Mouse (Mus musculus) stomach, embryonic 14.5 days (tissue): ENCODE data around the gene Neurl1a. TPM values are rescaled to one million over a fixed set of nuclear protein-coding genes. Genes with fewer than 3 reads are reported as not detected.
A peak's percentile ranks its signal among the peaks of the same experiment; 100 is the strongest.

Source experiments
- ATAC-seq: fragments of 200-750 bp; cut with Nextera tagmentation; 2 replicates; pipeline ENCODE4 v1.8.0; 2017; ENCODE audit warnings: low read depth, moderate TSS enrichment; ENCODE audit not compliant: insufficient number of reproducible peaks, insufficient read depth, low FRiP score
- H3K27ac ChIP-seq: fragments of 300-500 bp; sonication (generic); 2 replicates; pipeline ENCODE4 v1.5.1; 2014; ENCODE audit warnings: mild to moderate bottlenecking, low read length, moderate library complexity, mixed read lengths
- H3K27me3 ChIP-seq: fragments of 300-500 bp; sonication (generic); 2 replicates; pipeline ENCODE4 v1.6.1; 2014; ENCODE audit warnings: low read length, control low read depth, mixed read lengths; ENCODE audit not compliant: control insufficient read depth, insufficient read depth
- H3K36me3 ChIP-seq: fragments of 300-500 bp; sonication (generic); 2 replicates; pipeline ENCODE4 v1.6.1; 2014; ENCODE audit warnings: mild to moderate bottlenecking, control low read depth, low read length, moderate library complexity, mixed read lengths; ENCODE audit not compliant: control insufficient read depth, insufficient read depth
- H3K4me1 ChIP-seq: fragments of 300-500 bp; sonication (generic); 2 replicates; pipeline ENCODE4 v1.6.1; 2014; ENCODE audit warnings: low read length, control low read depth, mixed read lengths; ENCODE audit not compliant: control insufficient read depth, insufficient read depth
- H3K4me2 ChIP-seq: fragments of 300-500 bp; sonication (generic); replicated peaks from 2 replicates; pipeline ENCODE4 v1.6.1; 2014; ENCODE audit warnings: low read depth, low read length, control low read depth
- H3K4me3 ChIP-seq: fragments of 300-500 bp; sonication (generic); 2 replicates; pipeline ENCODE4 v1.5.1; 2014; ENCODE audit warnings: low read depth, low read length, control low read depth
- H3K9ac ChIP-seq: fragments of 300-500 bp; sonication (generic); replicated peaks from 2 replicates; pipeline ENCODE4 v1.6.1; 2014; ENCODE audit warnings: low read depth, mild to moderate bottlenecking, control low read depth, low read length, moderate library complexity, mixed read lengths
- H3K9me3 ChIP-seq: fragments of 300-500 bp; sonication (generic); 2 replicates; pipeline ENCODE4 v1.6.1; 2016; ENCODE audit warnings: low read depth, low read length, control low read depth; ENCODE audit not compliant: control insufficient read depth
- WGBS: fragments of 180-500 bp; shearing (Covaris S2); extraction: QIAGEN DNeasy Blood & Tissue Kit; methylation state at CpG from one replicate; pipeline ENCODE4 v1.1.7; 2014; 5-methylcytosine and 5-hydroxymethylcytosine counted together
- polyA plus RNA-seq: library from polyadenylated mRNA; unstranded; fragments of >200 nt; fragmentation: Nextera tagmentation; extraction: Ambion mirVana; gene quantifications from 2 replicates; pipeline ENCODE4 v1.2.1, GENCODE M21; 2014

The Neurl1a gene
- polyA plus RNA-seq, 1 experiment from 2014 or later, result 10.2 TPM

GRCm38 (mm10) chr19:47230682-47231081 lies 52.1 kb downstream of the Neurl1a start:
- H3K9ac ChIP-seq, result no peak overlapping the region
- H3K36me3 ChIP-seq, result no peaks in the 10 kb centered on the region
- WGBS, result 89% methylated on average over 8 of the region's 8 CpGs
- H3K4me2 ChIP-seq, result no peak overlapping the region
- no peak overlapping the region for H3K4me3 ChIP-seq
- no peak for ATAC-seq
- no peaks in the 10 kb centered on the region for H3K9me3 ChIP-seq
- peaks cover 15% of the 10 kb centered on the region; the same call in 1 of the 2 replicates for H3K4me1 ChIP-seq
- H3K27ac ChIP-seq, result no peak overlapping the region
- H3K27me3 ChIP-seq, result no peaks in the 10 kb centered on the region

DNA sequence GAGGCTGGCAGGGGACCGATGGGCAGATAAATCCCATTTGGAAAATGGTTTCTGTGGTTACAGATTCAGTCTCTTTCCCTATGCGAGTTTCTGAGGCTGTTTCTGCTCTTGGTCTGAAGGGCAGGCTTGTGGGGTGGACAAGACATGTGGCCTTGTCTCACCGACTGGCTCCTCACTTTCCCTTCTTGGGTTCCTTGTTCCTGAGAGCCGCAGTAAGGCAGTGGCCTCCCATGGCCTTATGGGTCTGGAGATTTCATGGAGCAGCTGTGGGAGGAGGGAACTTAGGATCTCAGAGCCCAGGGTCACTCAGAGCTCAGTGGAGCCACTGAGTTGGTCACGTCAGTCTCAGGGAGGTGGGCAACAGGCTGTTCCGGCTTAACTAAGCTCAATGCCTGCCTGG lies 52.8 kb downstream of the Neurl1a start:
- H3K36me3 ChIP-seq, result no peaks in the 10 kb centered on the region
- H3K4me2 ChIP-seq, result no peak overlapping the region
- peaks cover 15% of the 10 kb centered on the region; the same call in 1 of the 2 replicates for H3K4me1 ChIP-seq
- 91% methylated on average over 6 of the region's 6 CpGs for WGBS
- H3K4me3 ChIP-seq, result no peak overlapping the region
- H3K9me3 ChIP-seq, result no peaks in the 10 kb centered on the region
- ATAC-seq, result no peak
- H3K27me3 ChIP-seq, result no peaks in the 10 kb centered on the region
- H3K9ac ChIP-seq, result no peak overlapping the region
- H3K27ac ChIP-seq, result no peak overlapping the region

DNA sequence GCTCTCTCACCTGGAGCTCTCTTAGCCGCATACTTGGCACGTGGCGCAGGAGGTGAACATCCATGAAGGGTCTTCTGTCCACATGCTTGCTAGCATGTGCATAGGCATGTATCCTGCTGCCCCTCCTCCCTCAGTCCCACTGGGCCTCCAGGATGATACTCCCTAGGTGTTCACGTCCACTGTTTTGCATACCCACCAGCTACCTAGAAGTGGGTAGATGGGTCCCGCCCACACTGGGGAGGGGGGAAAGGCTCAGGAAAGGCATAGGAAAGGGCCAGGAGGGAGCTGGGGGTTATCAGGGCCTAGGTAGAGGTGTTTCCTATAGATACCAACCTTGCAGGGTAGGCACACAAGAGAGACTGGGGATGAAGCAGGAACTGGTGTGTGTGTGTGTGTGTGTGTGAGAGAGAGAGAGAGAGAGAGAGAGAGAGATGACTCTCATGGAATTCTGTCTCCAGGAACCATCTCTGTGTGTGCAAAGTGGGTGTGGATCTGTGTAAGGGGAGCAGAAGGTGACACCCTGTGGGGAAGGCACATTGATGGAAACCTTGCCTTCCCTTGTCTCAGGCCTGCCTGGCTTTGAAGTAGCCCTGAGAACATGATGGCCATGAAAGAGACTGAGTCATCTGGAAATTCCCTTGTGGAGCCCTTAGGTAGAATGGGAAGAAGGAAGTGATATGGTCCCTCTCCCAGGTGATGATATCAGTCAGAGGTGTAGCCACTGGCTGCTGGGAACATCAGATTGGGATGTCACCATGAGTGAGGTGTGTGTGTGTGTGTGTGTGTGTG lies 53.7 kb downstream of the Neurl1a start:
- no peaks in the 10 kb centered on the region for H3K9me3 ChIP-seq
- 84% methylated on average over 5 of the region's 5 CpGs for WGBS
- ATAC-seq, result no peak
- no peak overlapping the region for H3K4me3 ChIP-seq
- H3K36me3 ChIP-seq, result no peaks in the 10 kb centered on the region
- peaks cover 15% of the 10 kb centered on the region; the same call in 1 of the 2 replicates for H3K4me1 ChIP-seq
- H3K9ac ChIP-seq, result no peak overlapping the region
- H3K27me3 ChIP-seq, result no peaks in the 10 kb centered on the region
- no peak overlapping the region for H3K4me2 ChIP-seq
- no peak overlapping the region for H3K27ac ChIP-seq

DNA sequence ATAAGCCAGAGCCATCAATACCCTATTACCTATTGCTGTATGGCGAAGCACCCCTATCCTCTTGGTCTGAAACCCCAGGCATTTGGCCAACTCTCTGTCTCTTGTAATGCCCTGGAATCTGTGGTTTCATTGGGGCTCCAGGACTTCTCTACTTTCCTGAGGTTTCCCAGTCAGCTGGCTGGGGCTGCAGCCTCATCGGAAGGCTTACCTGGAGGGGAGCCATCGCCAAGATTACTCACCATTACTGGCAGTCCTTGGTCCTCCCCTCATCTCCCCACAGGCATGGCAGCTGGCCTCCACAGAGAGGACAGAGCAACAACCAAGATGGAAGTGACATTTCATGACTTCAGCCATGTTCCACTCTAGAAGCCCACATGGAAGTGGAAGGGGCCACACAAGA lies 54.5 kb downstream of the Neurl1a start:
- Histone ChIP-seq H3K4me2 (no peak overlapping the region), H3K4me1 (peaks cover 15% of the 10 kb centered on the region; the same call in 1 of the 2 replicates), H3K9me3 (no peaks in the 10 kb centered on the region), H3K36me3 (no peaks in the 10 kb centered on the region), H3K27me3 (no peaks in the 10 kb centered on the region), H3K9ac (no peak overlapping the region), H3K27ac (no peak overlapping the region), H3K4me3 (no peak overlapping the region)
- WGBS, result 89% methylated on average over 3 of the region's 3 CpGs
- no peak for ATAC-seq

DNA sequence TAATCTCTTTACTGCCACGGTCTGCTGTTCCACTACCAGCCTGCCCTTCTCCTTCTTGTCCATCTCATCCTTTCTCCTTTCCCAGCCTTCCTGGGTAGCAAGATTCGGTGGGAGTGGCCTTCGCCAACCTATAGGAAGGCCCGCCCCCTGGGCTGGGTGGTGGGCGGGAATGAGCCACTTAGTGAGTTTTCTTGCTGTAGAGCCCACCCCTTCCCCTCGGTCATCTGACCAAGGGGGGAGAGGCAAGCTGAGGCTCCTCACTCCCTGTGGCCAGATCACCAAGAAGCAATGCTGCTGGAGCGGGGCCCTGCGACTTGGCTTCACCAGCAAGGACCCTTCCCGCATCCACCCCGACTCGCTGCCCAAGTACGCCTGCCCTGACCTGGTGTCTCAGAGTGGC lies 61.5 kb downstream of the Neurl1a start:
- ATAC-seq, result peak; percentile 62
- Histone ChIP-seq H3K27ac (no peak overlapping the region), H3K9ac (no peak overlapping the region), H3K4me1 (no peaks in the 10 kb centered on the region; the same call in 1 of the 2 replicates), H3K4me2 (peak overlapping the region; percentile 33), H3K9me3 (no peaks in the 10 kb centered on the region), H3K36me3 (no peaks in the 10 kb centered on the region), H3K4me3 (peak overlapping the region; percentile 19), H3K27me3 (no peaks in the 10 kb centered on the region)
- 37% methylated on average over 12 of the region's 12 CpGs for WGBS

DNA sequence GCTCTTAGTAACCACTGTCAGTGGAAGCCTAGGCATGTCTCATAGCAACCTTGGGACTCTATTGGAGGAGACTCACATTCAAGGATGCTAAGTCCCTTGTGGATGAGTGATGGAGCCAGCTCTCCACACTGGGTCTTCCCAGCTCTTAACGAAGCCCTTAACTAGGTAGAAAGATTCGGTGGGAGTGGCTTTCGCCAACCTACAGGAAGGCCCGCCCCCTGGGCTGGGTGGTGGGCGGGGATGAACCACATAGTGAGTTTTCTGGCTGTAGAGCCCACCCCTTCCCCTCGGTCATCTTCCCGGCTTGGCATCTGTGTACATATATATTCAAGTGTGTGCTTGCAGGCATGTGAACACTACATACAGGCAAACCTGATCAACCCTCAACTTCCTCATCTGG lies 62.3 kb downstream of the Neurl1a start:
- H3K9ac ChIP-seq, result no peak overlapping the region
- peak overlapping the region; percentile 33 for H3K4me2 ChIP-seq
- no peak for ATAC-seq
- no peaks in the 10 kb centered on the region for H3K9me3 ChIP-seq
- H3K4me1 ChIP-seq, result no peaks in the 10 kb centered on the region; the same call in 1 of the 2 replicates
- no peak overlapping the region for H3K27ac ChIP-seq
- WGBS, result 59% methylated on average over 7 of the region's 7 CpGs
- no peaks in the 10 kb centered on the region for H3K36me3 ChIP-seq
- peak overlapping the region; percentile 19 for H3K4me3 ChIP-seq
- no peaks in the 10 kb centered on the region for H3K27me3 ChIP-seq

- H3K27ac ChIP-seq, result no peak overlapping the region
- 75% methylated on average over 4 of the region's 4 CpGs for WGBS
- no peaks in the 10 kb centered on the region for H3K27me3 ChIP-seq
- H3K9me3 ChIP-seq, result no peaks in the 10 kb centered on the region
- peaks cover under 1% of the 10 kb centered on the region; the same call in 1 of the 2 replicates for H3K4me1 ChIP-seq
- H3K4me3 ChIP-seq, result no peak overlapping the region
- H3K4me2 ChIP-seq, result no peak overlapping the region
- H3K9ac ChIP-seq, result no peak overlapping the region
- no peak for ATAC-seq
- no peaks in the 10 kb centered on the region for H3K36me3 ChIP-seq
Measured at GRCm38 (mm10) chr19:47242227-47242626, 63.6 kb downstream of the Neurl1a start.

DNA sequence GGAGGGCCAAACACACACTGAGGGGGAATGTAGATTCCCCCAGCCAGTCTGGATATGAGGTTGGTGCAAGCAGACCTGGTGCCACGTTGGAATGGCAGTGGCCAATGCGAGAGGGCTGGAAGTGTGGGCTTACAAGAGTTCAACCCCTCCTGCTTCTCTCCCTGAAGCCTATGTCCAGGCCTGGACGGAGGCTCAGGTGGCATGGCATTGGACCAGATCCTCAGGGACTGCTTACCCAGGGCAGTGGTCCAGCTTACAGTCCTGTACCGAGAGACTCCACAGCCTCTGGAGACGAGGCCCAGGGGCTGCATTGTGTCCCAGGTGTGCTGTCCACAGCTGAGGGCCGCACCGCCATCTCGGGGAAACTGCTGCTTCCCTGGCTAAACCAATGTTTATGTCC lies 66.9 kb downstream of the Neurl1a start:
- no peak overlapping the region for H3K4me3 ChIP-seq
- no peak for ATAC-seq
- H3K9ac ChIP-seq, result no peak overlapping the region
- peaks cover 15% of the 10 kb centered on the region for H3K4me1 ChIP-seq
- no peaks in the 10 kb centered on the region for H3K9me3 ChIP-seq
- WGBS, result 68% methylated on average over 8 of the region's 8 CpGs
- no peaks in the 10 kb centered on the region for H3K36me3 ChIP-seq
- H3K27ac ChIP-seq, result no peak overlapping the region
- H3K4me2 ChIP-seq, result no peak overlapping the region
- no peaks in the 10 kb centered on the region for H3K27me3 ChIP-seq
